Mouse (Mus musculus) heart, postnatal 0 days (tissue): Measurements from ENCODE around the gene Paqr5.

Source experiments
- CTCF ChIP-seq: IDR thresholded peaks from 2 replicates; pipeline ENCODE4 v1.5.1; 2016; ENCODE audit warnings: antibody characterized with exemption, control low read depth, low read depth
- EP300 ChIP-seq: IDR thresholded peaks from 2 replicates; pipeline ENCODE4 v1.6.1; 2016; ENCODE audit warnings: antibody characterized with exemption, low read depth

GRCm38 (mm10) chr9:61991158-61991557 is 35.5 kb downstream of the Paqr5 start:
- TF ChIP-seq CTCF, result no peak
- no peak for TF ChIP-seq EP300
